Mouse (Mus musculus) hindbrain, embryonic 16.5 days (tissue): ENCODE measurements around the gene Xlr3c. TPM values are rescaled to one million over a fixed set of nuclear protein-coding genes. Genes with fewer than 3 reads are reported as not detected.
"Not testable (repeated sequence)": the region's sequence is repeated elsewhere in the genome, so short reads cannot be mapped to it uniquely, and the experiment has no call there.

ENCODE experiments used
- ATAC-seq: fragments of 200-750 bp; cut with Nextera tagmentation; 2 replicates; pipeline ENCODE4 v1.8.0; 2017; ENCODE audit warnings: moderate TSS enrichment, moderate library complexity
- H3K27ac ChIP-seq: fragments of 300-500 bp; sonication (generic); 2 replicates; pipeline ENCODE4 v1.5.1; 2014; ENCODE audit warnings: low read depth, mild to moderate bottlenecking, control low read depth, low read length, moderate library complexity
- H3K27me3 ChIP-seq: fragments of 300-500 bp; sonication (generic); replicated peaks from 2 replicates; pipeline ENCODE4 v1.6.1; 2014; ENCODE audit warnings: low read length; ENCODE audit not compliant: control insufficient read depth, insufficient read depth
- H3K36me3 ChIP-seq: fragments of 300-500 bp; sonication (generic); 2 replicates; pipeline ENCODE4 v1.6.1; 2014; ENCODE audit warnings: mild to moderate bottlenecking, low read length, moderate library complexity, mixed read lengths; ENCODE audit not compliant: control insufficient read depth, insufficient read depth
- H3K4me1 ChIP-seq: fragments of 300-500 bp; sonication (generic); 2 replicates; pipeline ENCODE4 v1.6.1; 2014; ENCODE audit warnings: low read depth, low read length; ENCODE audit not compliant: control insufficient read depth, insufficient read depth
- H3K4me2 ChIP-seq: fragments of 300-500 bp; sonication (generic); 2 replicates; pipeline ENCODE4 v1.6.1; 2014; ENCODE audit warnings: mild to moderate bottlenecking, low read length, control low read depth, moderate library complexity
- H3K4me3 ChIP-seq: fragments of 300-500 bp; sonication (generic); 2 replicates; pipeline ENCODE4 v1.5.1; 2014; ENCODE audit warnings: mild to moderate bottlenecking, low read length, control low read depth, moderate library complexity
- H3K9ac ChIP-seq: fragments of 300-500 bp; sonication (generic); 2 replicates; pipeline ENCODE4 v1.6.1; 2014; ENCODE audit warnings: low read depth, mild to moderate bottlenecking, control low read depth, low read length, moderate library complexity
- H3K9me3 ChIP-seq: fragments of 300-500 bp; sonication (generic); 2 replicates; pipeline ENCODE4 v1.6.1; 2014; ENCODE audit warnings: mild to moderate bottlenecking, low read length, moderate library complexity; ENCODE audit not compliant: control insufficient read depth
- WGBS: fragments of 180-500 bp; shearing (Covaris S2); extraction: QIAGEN DNeasy Blood & Tissue Kit; methylation state at CpG from one replicate; pipeline ENCODE4 v1.1.7; 2014; 5-methylcytosine and 5-hydroxymethylcytosine counted together
- polyA plus RNA-seq: library from polyadenylated mRNA; unstranded; fragments of >200 nt; fragmentation: Nextera tagmentation; extraction: Ambion mirVana; gene quantifications from 2 replicates; pipeline ENCODE4 v1.2.1, GENCODE M21; 2015

Gene Xlr3c
- polyA plus RNA-seq, 1 experiment from 2014 or later: 0.11 TPM

GRCm38 (mm10) chrX:73225365-73225764 lies 39.8 kb downstream of the Xlr3c start:
- Histone ChIP-seq H3K27me3 (no peaks in the 10 kb centered on the region), H3K4me3 (no peak overlapping the region), H3K9me3 (no peaks in the 10 kb centered on the region), H3K4me2 (no peak overlapping the region), H3K27ac (no peak overlapping the region), H3K9ac (no peak overlapping the region), H3K36me3 (no peaks in the 10 kb centered on the region), H3K4me1 (no peaks in the 10 kb centered on the region)
- ATAC-seq: no peak
- WGBS: 44% methylated on average over 1 of the region's 1 CpGs

- ATAC-seq, H3K27ac ChIP-seq, H3K4me2 ChIP-seq, H3K36me3 ChIP-seq, H3K4me1 ChIP-seq, H3K4me3 ChIP-seq, H3K27me3 ChIP-seq, H3K9ac ChIP-seq, H3K9me3 ChIP-seq: not testable (repeated sequence)
- WGBS: 83% methylated on average over 11 of the region's 19 CpGs
Observed at GRCm38 (mm10) chrX:73213819-73214564, 51.2 kb downstream of the Xlr3c start, which contains the start of gene Xlr4b. Gene Xlr4b (plus strand): TSS chrX:73214333.

Other genes with a start within 250 kb of the Xlr3c start
- 0.16 and 0.43 TPM in 2 replicates for gene Pnma5, start 228.3 kb downstream of the Xlr3c start, polyA plus RNA-seq
- gene Pnma3, start 200.6 kb downstream of the Xlr3c start, polyA plus RNA-seq: 4.4 and 6.6 TPM in 2 replicates
- gene Xlr4a, start 182.9 kb downstream of the Xlr3c start, polyA plus RNA-seq: 0.29 TPM in 1 of 2 replicates, not detected in the other
- 4.1 and 4.2 TPM in 2 replicates for gene Xlr3a, start 168.3 kb downstream of the Xlr3c start, polyA plus RNA-seq
- gene Gm14685, start 148.3 kb downstream of the Xlr3c start, polyA plus RNA-seq: 0.72 and 1.9 TPM in 2 replicates
- not detected in 2 replicates for gene Xlr5b, start 116.6 kb downstream of the Xlr3c start, polyA plus RNA-seq
- gene DXBay18, start 115.9 kb downstream of the Xlr3c start, polyA plus RNA-seq: 0.38 and 1.0 TPM in 2 replicates
- gene Spin2d, start 88.4 kb downstream of the Xlr3c start, polyA plus RNA-seq: not detected in 2 replicates
- gene Xlr3b, start 73.2 kb downstream of the Xlr3c start, polyA plus RNA-seq: 12.7 and 16.0 TPM in 2 replicates
- gene Xlr4b, start 51.1 kb downstream of the Xlr3c start, polyA plus RNA-seq: 0.66 and 0.75 TPM in 2 replicates
- gene F8a, start 37.1 kb downstream of the Xlr3c start, polyA plus RNA-seq: 33.0 and 34.3 TPM in 2 replicates
- gene Xlr4c, start 22.3 kb downstream of the Xlr3c start, polyA plus RNA-seq: not detected in 2 replicates
- not detected in 2 replicates for gene Xlr5a, start 27.6 kb upstream of the Xlr3c start, polyA plus RNA-seq
- gene Xlr5c, start 27.6 kb upstream of the Xlr3c start, polyA plus RNA-seq: not detected in 2 replicates
- gene Gm45015, start 71.5 kb upstream of the Xlr3c start, polyA plus RNA-seq: not detected in 2 replicates
- gene Zfp275, start 77.2 kb upstream of the Xlr3c start, polyA plus RNA-seq: 8.4 and 12.5 TPM in 2 replicates
- gene Gm18336, start 133.3 kb upstream of the Xlr3c start, polyA plus RNA-seq: 0.09 and 0.15 TPM in 2 replicates
- 1.7 and 1.9 TPM in 2 replicates for gene Zfp92, start 145.7 kb upstream of the Xlr3c start, polyA plus RNA-seq
- not detected in 2 replicates for gene Trex2, start 170.0 kb upstream of the Xlr3c start, polyA plus RNA-seq
- gene Haus7, start 193.7 kb upstream of the Xlr3c start, polyA plus RNA-seq: 68.4 and 70.7 TPM in 2 replicates
- 23.2 and 40.9 TPM in 2 replicates for gene Bgn, start 218.2 kb upstream of the Xlr3c start, polyA plus RNA-seq
- 8.9 and 9.1 TPM in 2 replicates for gene Atp2b3, start 237.7 kb upstream of the Xlr3c start, polyA plus RNA-seq